Mouse (Mus musculus) kidney, postnatal 36 days (tissue): ENCODE data around the gene Cdk14.
"Not testable (repeated sequence)": the region's sequence is repeated elsewhere in the genome, so short reads cannot be mapped to it uniquely, and the experiment has no call there.

Source experiments
- DNase-seq, 2 experiments: peaks; one replicate each; pipeline ENCODE4 v3.0.0; 2021 to 2022; ENCODE audit warnings: mixed read lengths in 2 of 2

The Cdk14 gene

DNA sequence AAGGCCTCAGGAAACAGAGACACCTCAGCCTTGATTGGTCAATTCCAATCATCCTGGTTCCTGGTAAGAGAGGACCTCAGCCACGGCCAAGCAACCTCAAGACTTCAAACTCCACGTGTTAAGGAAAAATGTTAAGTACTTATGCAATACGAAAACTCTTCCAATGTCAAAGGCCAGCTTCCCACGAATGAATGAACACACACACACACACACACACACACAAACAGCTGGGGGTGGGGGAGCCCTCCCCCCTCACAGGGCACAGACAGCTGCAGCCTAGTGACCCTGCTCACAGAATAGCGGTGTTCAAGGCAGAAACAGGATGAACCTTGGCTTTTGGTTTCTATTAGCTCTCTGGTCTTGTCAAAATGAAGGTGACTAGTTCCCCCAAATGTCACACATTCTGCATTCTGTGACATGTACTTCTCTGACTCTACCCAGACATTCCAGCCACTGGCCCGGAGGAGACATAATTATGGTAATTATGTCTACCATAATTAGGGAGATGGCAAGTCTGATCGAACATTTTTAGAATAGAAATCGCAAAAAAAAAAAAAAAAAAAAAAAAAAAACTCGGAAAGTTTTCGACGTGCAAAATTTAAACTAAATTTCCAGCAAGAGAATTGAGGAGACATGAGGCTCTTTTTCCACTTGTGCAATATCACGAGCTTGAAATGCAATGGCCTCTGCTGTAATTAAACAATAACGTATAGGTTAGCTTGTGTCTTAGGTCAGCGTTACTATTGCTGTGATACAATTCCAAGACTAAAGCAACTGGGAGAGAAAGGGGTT is 54.6 kb downstream of the Cdk14 start:
- DNase-seq = peak; percentile 23 to 33

DNA sequence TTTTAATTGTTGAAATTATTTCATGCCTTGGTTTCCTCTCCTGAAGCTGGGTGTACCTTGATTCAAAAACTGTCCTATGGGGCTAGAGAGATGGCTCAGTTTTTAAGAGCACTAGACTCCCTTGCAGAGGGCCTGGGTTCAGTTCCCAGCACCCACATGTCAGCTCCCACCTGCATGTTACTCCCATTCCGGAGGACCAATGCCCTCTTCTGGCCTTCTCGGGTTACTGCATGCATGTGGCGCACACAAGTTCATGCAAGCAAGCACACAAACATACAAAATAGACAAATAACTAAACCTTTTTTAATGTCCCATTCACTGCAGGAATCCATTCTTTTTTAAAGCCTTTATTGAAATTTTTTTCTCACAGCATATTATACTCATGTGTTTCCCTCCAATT is 58.4 kb downstream of the Cdk14 start:
- DNase-seq = no peak

DNA sequence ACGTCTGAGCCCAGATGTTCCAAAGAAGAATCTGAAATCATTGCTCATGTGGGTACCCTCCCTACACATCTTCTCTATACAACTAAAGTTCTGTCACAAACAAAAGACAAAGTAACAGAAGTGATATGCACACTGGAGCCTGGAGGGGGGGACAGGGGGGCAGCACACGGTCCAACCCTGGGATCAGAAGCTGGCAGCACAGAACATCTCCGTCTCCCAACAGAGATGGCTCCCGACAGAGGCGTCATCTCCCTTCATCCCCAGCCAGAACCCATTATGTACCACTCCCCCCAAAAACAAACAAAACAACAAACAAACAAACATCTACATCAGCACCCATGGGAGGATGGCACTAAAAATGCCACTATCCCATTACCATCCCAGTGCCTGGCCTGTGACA is 59.8 kb downstream of the Cdk14 start:
- DNase-seq = no peak

DNA sequence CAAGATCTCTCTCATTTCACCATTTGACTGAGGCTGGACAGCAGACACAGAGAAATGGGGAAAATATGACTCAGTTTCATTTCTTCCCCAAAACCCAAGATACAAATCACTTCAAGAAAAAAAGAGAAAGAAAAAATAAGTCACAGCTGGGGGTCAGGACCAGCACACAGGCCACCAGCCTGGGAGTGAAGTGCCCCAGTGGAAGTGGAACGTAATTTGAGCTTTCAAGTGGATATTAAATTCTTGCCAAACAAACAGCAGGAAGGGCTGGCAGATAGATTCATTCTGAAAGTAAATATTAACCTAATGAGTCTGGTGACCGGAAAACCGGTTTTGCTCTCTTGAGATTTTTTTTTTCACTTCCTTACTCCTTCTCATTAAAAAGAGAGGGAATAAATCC is 60.2 kb downstream of the Cdk14 start:
- DNase-seq = peak in 1 of 2 experiments; percentile 32

DNA sequence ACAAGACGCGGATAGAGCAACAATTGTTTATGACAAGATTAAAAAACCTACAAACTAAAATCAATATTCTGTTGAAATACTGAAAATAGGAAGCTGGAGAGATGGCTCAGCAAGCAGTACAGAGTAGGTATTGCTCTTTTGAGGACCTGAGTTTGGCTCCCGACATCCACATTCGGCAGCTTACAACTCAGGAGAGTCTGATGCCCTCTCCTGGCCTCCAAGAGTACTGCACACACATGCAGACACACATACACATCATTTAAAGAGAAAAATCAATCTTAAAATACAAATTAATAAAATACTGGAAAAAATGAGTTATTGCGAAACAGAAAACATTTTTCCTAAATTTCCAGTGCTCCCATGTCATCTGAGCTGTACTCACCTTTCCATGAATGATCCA is 60.7 kb downstream of the Cdk14 start:
- no peak for DNase-seq

DNA sequence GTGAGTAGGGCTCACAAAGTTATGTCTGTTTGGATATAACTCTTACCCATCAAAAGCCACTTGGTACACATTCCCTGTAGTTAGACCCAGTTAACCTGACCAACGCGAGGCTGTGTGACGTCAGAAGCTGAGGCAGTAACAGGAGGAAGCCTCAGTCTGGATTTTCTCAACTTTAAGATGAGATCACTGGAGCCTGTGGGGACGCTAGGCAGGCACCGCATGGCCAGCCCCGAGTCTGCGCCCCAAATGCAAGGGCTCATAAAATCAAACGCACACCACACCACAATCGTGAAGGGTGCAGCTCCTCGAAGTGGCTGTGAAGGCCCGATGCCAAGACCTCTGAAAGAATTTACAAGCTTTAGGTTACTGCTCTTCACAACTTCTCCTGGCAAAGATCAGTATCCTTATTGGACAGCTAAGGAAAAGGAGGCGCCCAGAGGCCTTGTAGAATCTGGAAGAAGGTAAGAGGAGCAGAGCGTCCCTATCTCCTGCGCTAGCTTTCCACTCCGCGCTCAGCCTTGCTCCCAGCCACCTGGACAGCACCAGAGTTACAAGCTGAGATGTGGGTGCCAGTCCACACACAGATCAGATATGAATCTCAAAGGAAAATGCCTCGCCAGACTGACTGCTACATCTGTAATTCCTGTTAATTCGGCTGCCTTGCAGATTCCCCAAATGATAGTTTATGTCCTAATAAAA is 61.9 kb downstream of the Cdk14 start:
- no peak for DNase-seq

DNA sequence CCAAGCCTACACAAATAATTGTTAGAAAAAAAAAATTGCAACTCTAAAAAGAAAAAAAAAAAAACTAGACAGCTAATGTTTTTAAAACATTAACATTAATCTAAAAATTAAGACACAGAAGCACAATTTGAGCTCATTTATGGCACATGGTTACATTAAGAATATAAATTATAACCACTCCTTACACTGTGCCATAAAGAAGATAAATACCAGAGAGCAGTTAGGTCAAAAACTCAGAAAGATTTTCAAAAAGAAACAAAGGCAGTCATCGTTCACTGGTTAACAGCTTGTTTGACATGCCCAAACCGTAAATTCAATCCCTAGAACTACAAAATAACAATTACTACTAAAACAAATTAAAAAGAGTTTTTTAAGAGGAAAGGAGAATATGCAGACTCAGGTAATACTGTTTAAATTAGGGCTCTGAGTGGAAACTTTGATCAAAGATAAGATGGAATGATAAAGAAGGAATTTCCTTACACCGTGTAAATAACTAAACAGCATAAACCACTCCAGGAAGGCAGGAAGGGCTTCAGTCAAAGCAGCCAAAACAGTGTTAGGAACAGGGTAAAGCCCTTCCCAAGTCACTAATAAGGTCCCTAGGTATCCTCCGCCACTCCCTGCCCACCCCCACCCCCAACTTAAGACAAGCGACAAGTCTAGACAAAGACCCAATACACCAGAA is 65.3 kb downstream of the Cdk14 start:
- DNase-seq = no peak

DNA sequence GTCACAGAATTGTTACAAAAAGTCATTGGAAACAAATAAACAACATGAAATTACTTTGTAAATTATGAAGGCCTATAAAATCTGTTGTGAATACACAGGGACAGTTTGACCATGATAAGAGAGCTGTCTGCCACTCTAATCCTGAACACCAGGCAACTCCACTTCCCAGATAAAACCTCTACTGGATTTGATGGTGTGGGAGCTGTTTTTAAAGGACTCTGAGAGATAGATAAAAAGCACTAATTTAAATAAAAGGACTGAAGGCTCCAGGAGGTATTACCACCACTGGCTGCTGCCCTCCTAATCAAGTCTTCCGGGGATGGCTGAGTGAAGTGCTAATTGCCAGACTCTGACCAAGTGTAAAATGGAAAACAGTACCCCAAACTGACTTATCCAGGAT is 66.2 kb downstream of the Cdk14 start:
- DNase-seq = no peak

DNA sequence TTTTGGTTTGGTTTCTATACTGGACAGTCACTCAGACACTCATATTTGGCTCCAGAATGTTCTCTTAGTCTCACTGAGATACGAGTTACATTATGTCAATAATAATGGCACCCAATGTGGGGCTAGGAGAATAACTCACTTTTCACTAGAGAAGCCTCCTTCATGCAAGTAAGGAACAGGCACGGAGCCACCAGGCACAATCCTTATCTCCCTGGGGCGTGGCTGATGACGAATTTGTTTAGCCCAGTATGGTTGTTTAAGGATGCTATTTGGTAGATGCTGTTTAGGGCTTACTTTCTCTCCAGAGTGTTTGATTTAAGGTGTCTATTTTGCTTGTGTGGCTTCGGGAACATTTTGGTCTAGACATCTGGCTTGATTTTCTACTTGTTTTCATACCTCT is 75.5 kb downstream of the Cdk14 start:
- DNase-seq = no peak

DNA sequence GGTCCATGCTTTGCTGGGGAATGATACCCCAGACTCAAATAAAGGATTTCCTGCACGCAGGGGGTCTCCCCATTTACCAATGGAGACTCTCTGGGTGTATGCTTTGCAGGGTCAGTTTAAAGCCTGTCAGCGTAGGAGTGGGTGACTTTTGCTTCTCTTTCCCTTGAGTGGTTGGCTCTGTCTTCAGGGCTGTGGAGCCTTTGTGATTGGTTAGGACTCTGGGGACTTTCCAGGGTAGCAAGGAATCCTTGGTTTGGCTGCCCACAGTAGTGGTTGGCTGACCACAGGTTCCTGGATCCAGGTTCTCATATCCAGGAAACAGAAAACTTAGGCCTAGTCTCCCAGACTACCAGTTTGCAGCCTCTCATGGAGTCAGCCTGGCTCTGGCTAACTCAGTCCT is 76.4 kb downstream of the Cdk14 start:
- no peak for DNase-seq

DNA sequence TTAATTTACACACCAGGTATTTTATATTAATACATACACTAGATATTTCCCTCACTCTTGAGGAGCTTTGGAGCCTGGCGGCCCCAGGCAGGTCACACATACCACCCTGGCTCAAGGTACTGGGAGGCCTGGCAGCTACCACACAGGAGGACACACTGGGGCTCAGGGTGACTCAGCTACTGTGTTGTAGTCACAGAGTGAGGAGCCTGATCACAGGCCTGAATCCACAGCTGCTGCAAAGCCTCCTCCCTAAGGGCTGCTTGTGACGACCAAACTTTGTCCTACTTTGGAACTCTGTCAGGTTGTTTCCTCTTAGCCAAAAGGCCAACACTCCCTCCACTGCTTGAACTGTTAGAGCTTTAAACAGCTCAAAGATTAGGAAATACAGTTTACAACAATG is 76.8 kb downstream of the Cdk14 start:
- no peak for DNase-seq

DNA sequence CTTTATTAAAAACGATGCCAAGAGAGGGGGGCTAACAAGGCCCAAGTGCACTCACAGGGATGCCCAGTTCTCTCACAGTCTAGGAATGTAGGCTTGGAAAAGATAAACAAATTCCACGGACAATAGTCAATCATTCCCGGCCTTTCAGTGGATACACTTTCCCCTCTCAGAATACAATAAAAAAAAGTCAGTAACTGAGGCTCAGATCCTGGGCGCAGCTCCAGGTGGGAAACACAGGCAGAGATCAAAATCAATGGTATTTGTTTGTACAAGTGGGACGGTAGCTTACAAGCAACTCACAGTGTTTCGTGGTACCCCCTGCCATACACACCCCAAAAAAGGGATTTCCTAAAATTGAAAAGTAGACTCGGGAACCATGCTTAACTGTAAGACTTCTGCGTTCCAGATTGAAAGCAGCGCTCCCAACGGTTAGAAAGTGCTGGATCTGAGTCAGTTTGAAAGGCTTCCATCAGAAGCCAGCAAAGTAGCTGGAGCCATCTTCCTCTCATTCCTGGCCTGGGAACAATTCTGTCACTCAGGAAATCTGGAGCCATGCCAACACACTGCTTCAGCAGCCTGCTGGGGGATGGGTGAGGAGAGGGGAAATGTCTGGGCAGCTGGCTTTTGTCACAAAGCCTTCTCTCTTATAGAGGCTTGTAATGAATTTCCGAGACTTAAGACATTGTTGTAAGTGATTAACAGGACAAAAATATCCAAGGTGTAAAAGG is 77.5 kb downstream of the Cdk14 start:
- DNase-seq = peak; percentile 18 to 52

DNA sequence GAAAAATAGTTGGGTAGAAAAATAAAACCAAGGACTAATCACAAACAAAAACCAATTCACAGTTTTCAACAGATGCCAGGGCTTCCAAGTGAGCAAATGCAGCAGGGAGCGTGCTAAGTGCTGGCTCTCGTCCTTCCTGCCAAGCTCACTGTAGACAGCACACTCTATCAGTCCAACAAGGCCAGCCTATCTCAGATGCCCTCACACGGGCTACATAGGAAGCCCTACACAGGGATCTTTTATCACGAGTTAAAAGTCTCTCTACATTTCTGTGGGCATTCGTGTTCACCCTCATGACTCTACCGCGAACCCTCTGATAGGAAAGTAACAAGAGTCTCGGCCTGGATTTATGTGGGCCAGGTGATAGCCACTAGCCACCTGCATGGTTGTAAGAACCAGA is 78.5 kb downstream of the Cdk14 start:
- DNase-seq = no peak

DNA sequence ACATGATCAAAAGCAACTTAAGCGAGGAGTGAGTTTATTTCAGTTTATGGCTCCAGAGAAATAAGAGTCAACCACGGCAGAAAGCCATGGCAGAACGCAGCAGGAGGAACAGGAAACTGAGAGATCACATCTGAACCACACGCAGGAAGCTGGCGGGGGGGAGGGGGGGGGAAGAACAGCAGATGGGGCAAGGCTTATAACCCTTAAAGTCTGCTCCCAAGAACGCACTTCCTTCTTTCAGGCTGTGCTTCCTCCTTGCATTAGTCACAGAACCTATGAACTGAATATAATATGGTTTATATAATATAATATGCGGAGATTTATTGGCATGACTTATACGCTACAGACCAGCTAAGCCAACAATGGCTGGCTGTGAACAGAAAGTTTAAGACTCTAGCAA is 86.2 kb downstream of the Cdk14 start:
- DNase-seq = no peak

DNA sequence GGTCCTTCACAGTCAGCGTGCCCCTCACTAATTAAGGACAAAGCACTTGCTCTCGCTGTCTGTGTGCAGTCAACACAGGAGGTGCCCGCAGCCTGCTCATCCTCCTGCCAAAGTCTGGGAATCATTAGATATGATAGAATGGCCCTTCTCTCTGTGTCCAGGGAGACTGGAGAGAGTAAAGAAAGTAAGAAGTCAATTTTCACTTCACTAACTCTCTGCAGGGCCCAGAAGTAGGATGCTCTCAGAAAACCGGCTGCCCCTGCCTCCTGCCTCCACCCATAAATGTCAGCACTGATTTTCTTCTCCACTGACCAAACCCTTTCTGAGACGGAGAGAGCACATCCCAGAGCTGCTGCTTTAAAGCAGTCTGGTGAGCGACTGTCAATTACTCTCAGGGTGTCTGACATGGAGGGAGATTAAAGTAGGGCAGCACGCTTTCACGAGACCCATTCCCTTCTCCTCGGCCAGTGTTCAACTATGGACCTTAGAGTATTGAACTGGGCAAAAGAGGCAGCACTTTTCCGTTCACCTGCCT is 89.1 kb downstream of the Cdk14 start:
- DNase-seq = no peak

DNA sequence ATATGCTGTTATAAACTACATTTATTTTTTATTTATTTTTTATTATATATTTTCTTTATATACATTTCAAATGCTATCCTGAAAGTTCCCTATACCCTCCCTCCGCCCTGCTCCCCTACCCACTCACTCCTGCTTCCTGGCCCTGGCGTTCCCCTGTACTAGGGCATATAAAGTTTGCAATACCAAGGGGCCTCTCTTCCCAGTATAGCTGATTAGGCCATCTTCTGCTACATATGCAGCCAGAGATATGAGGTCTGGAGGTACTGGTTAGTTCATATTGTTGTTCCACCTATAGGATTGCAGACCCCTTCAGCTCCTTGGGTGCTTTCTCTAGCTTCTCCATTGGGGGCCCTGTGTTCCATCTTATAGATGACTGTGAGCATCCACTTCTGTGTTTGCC is 91.1 kb downstream of the Cdk14 start:
- DNase-seq = not testable (repeated sequence)

DNA sequence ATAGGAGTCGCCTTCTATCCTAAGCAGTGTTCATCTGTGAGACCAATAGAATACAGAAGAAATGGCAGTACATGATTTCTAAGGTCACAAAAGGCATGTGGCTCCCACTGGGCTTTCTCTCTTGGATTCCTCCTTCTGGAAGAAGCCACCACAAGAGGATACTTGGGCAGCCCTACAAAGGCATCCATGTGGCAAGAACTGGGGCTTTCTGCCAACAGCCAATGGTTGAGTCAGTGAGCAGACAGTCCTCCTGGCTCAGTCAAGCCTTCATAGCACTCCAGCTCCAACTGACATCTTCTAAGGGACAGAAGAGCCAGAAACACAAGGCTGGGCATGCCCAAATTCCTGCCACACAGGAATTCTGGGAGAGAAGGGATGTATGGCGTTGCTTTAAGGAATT is 93.4 kb downstream of the Cdk14 start:
- peak in 1 of 2 experiments; percentile 12 for DNase-seq

DNA sequence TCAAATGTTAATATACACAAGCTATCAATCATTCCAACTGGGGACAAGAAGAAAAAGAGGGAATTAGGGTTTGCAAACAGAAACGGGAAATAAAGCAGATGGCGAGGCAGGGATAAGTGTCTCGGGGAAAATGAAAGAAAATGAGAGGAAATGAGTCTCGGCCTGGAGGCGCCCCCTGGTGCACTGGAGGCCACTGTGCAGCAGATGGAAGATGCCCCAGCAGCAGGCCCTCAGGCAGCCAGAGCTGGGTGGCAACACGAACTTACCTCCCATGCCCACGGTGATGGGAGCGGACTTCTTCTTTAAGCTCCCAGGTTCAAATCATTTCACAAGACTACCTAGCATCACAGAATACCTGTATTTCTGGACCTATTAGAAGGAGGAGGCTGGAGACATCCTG is 97.4 kb downstream of the Cdk14 start:
- no peak for DNase-seq

DNA sequence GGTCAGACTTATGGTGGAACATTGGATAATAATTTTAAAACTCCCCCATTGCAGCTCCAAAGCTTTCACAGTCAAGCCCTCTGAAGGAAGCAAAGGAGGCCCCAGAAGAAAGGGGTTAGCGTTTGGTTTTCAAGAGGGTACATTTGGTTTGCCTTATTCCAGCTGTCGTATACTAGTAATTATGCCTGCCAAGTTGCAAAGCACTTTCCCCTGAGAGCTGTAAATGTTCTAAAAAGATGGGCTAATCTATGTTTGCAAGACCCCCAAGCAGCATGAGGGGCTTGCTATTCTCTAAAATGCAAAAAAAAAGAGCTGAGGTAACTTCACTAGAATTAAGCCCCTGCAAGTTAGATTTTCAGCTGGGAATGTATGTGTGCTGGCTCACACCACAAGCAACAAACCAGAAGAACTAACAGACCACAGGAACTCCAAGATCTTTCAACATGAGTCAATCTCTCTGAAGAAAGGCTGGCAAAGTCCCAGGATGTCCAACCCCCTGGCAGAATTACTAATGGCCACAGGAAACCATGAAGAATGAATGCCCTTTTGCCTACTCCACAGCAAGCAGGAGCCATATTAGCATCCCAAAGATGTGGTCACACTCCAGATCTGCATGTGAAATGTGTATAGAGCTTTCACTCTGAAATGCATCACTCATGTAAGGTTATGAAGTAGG is 99.5 kb downstream of the Cdk14 start:
- DNase-seq = peak; percentile 6 to 24

DNA sequence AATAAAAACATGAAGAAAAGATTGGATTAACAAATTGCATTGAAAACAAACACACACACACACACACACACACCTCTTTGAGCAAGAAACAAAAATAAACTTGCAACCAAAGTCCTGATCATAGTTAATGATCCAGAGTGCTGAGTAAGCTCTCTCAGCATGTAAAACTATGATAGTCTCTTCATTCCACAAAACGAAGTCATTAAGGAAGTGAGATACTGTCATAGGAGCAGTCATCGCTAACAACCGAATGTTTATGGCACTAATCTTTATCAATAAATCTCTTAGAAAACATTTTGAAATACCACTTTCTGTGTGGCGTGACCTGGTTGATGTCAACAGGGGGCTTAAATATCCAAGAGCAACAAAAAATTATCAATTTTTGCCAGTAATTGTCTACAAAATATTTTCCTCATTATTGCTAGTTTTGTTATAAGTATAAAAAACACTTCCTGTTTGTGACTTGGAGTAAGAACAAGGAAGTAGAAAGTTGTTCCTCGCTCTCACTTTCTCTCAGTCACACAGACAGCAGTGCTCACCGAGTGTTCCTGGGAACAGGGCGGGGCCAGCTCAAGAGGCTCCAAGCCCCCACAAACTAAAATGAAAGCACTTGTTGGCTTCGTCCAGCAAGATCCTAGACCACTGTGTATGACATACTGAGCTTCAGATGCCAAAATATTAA is 100.1 kb downstream of the Cdk14 start:
- peak in 1 of 2 experiments; percentile 26 for DNase-seq

DNA sequence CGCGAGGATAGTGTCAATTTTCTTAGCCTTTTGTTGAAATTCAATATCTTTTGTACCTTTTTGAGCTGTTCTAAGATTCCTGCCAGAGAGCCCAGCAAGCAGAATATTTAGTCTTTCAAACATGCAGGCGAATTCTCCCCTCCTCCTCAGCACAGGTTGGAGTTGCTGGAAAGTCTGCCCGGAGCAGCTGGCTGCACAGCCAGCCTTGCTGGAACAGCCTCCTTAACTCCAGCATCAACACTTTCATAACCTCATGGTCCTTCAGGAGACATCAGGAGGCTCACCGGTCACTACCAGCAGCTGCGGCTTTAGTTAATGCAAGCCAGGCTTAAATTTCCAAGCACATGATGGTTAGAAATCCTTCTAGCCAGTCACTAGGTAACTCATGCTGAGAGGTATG is 105.8 kb downstream of the Cdk14 start:
- no peak for DNase-seq
